Mouse (Mus musculus) kidney, embryonic 14.5 days (tissue): ENCODE measurements around the gene Olfml2b. TPM values are rescaled to one million over a fixed set of nuclear protein-coding genes. Genes with fewer than 3 reads are reported as not detected.

Experiments used
- ATAC-seq: fragments of 200-750 bp; cut with Nextera tagmentation; 2 replicates; pipeline ENCODE4 v1.8.0; 2017; ENCODE audit warnings: moderate number of reproducible peaks, mild to moderate bottlenecking, moderate TSS enrichment, moderate library complexity; ENCODE audit not compliant: low FRiP score, low TSS enrichment
- H3K27ac ChIP-seq: fragments of 300-500 bp; sonication (generic); 2 replicates; pipeline ENCODE4 v1.5.1; 2014; ENCODE audit warnings: low read depth, mild to moderate bottlenecking, low read length, moderate library complexity, mixed read lengths
- H3K27me3 ChIP-seq: fragments of 300-500 bp; sonication (generic); 2 replicates; pipeline ENCODE4 v1.6.1; 2014; ENCODE audit warnings: mild to moderate bottlenecking, low read length; ENCODE audit not compliant: control insufficient read depth, insufficient read depth
- H3K36me3 ChIP-seq: fragments of 300-500 bp; sonication (generic); 2 replicates; pipeline ENCODE4 v1.6.1; 2014; ENCODE audit warnings: low read length, mixed read lengths; ENCODE audit not compliant: control insufficient read depth, insufficient read depth
- H3K4me1 ChIP-seq: fragments of 300-500 bp; sonication (generic); 2 replicates; pipeline ENCODE4 v1.6.1; 2014; ENCODE audit warnings: low read length, mixed read lengths; ENCODE audit not compliant: control insufficient read depth, insufficient read depth
- H3K4me2 ChIP-seq: fragments of 300-500 bp; sonication (generic); replicated peaks from 2 replicates; pipeline ENCODE4 v1.6.1; 2014; ENCODE audit warnings: low read depth, mild to moderate bottlenecking, low read length
- H3K4me3 ChIP-seq: fragments of 300-500 bp; sonication (generic); 2 replicates; pipeline ENCODE4 v1.5.1; 2014; ENCODE audit warnings: mild to moderate bottlenecking, low read length
- H3K9ac ChIP-seq: fragments of 300-500 bp; sonication (generic); 2 replicates; pipeline ENCODE4 v1.6.1; 2014; ENCODE audit warnings: low read depth, mild to moderate bottlenecking, low read length, moderate library complexity
- H3K9me3 ChIP-seq: fragments of 300-500 bp; sonication (generic); 2 replicates; pipeline ENCODE4 v1.6.1; 2016; ENCODE audit warnings: low read length; ENCODE audit not compliant: control insufficient read depth
- WGBS: fragments of 180-500 bp; shearing (Covaris S2); extraction: QIAGEN DNeasy Blood & Tissue Kit; methylation state at CpG from one replicate; pipeline ENCODE4 v1.1.7; 2014; 5-methylcytosine and 5-hydroxymethylcytosine counted together
- polyA plus RNA-seq: library from polyadenylated mRNA; unstranded; fragments of >200 nt; fragmentation: Nextera tagmentation; extraction: Ambion mirVana; gene quantifications from 2 replicates; pipeline ENCODE4 v1.2.1, GENCODE M21; 2014

Olfml2b gene
- polyA plus RNA-seq, 1 experiment from 2014 or later, result 6.0 TPM

GRCm38 (mm10) chr1:170611631-170612030 is 32.7 kb upstream of the Olfml2b start:
- H3K27ac ChIP-seq, result no peak overlapping the region
- H3K27me3 ChIP-seq, result no peaks in the 10 kb centered on the region
- no peaks in the 10 kb centered on the region for H3K36me3 ChIP-seq
- WGBS, result 82% methylated on average over 3 of the region's 3 CpGs
- no peaks in the 10 kb centered on the region for H3K4me1 ChIP-seq
- H3K9ac ChIP-seq, result no peak overlapping the region
- ATAC-seq, result no peak
- no peaks in the 10 kb centered on the region for H3K9me3 ChIP-seq
- no peak overlapping the region for H3K4me3 ChIP-seq
- H3K4me2 ChIP-seq, result no peak overlapping the region

GRCm38 (mm10) chr1:170612968-170613872 is 31.1 kb upstream of the Olfml2b start:
- Histone ChIP-seq H3K27me3 (no peaks in the 10 kb centered on the region), H3K4me2 (no peak overlapping the region), H3K9me3 (no peaks in the 10 kb centered on the region), H3K4me3 (no peak overlapping the region), H3K4me1 (no peaks in the 10 kb centered on the region), H3K27ac (no peak overlapping the region), H3K9ac (no peak overlapping the region), H3K36me3 (no peaks in the 10 kb centered on the region)
- WGBS, result 59% methylated on average over 18 of the region's 18 CpGs
- peak; percentile 88 for ATAC-seq

DNA sequence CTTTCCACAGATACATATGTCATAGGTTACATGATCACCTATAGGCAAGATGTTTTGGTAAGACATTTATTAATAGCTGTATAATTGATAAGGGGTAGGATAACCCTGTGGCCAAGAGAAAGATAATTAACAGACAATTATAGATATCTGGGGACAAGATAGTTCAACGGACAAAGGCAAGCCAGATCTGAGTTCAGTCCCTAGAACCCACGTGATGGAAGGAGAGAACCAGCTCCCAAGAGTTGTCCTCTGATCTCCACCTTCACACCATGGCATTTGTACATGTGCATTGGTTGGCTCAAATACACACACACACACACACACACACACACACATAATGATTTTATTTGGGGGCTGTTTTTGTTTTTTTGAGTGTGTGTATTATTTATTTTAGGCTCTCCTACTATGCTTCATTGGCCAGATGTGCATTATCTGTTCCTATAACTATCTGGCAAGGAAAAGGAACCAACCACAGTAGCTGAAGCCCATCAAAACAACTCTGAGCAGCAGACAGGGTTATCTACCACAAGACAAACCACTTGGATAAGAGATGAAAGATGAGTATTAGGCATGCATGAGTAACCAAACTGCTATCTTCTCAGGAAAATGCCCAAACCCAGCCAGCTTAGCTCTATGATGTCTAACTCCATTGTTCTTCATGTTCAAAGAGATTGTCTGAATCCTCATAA is 24.5 kb upstream of the Olfml2b start:
- 81% methylated on average over 2 of the region's 2 CpGs for WGBS
- H3K27ac ChIP-seq, result no peak overlapping the region
- H3K4me2 ChIP-seq, result no peak overlapping the region
- no peaks in the 10 kb centered on the region for H3K4me1 ChIP-seq
- no peak overlapping the region for H3K9ac ChIP-seq
- no peaks in the 10 kb centered on the region for H3K27me3 ChIP-seq
- no peak overlapping the region for H3K4me3 ChIP-seq
- H3K36me3 ChIP-seq, result no peaks in the 10 kb centered on the region
- peaks cover 5% of the 10 kb centered on the region for H3K9me3 ChIP-seq
- no peak for ATAC-seq

DNA sequence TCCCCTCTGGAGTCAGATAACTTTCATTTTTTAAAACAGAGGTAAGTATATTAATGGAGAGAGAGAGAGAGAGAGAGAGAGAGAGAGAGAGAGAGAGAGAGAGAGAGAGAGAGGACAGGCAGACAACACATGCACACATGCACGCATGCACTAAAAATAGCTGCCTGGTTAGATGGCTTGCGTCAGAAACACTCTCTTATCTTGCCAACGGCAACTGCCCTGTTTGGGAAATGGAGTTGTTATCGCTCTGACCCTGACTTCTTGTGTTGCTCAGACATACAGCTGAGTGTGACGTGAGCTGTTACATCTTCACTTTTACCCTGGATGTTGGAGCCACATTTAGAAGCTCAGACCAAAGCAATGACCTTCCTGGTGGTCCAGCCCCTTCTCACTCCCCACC is 21.4 kb upstream of the Olfml2b start:
- Histone ChIP-seq H3K36me3 (no peaks in the 10 kb centered on the region), H3K9ac (no peak overlapping the region), H3K4me2 (no peak overlapping the region), H3K4me3 (no peak overlapping the region), H3K27ac (no peak overlapping the region), H3K4me1 (no peaks in the 10 kb centered on the region), H3K9me3 (peaks cover 5% of the 10 kb centered on the region), H3K27me3 (no peaks in the 10 kb centered on the region)
- ATAC-seq, result no peak
- 80% methylated on average over 5 of the region's 5 CpGs for WGBS

DNA sequence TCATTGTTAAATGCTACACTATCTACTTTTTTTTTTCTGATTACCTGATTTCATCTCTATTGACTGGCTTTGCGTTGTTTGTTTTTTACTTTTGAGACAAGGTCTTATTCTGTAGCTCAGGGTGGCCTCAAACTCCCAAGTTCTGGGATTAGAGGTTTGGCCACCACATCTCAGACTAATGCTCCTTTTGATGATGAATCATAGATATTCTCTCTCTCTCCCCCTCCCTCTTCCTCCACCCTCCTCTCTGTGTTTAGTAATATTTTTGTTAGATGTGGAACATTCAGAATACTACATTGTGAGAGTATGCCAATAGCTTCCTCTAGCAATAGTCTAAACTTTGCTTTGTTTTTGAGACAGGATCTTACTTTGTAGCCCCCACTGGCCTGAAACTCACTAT is 20.9 kb upstream of the Olfml2b start:
- Histone ChIP-seq H3K27ac (no peak overlapping the region), H3K4me1 (no peaks in the 10 kb centered on the region), H3K27me3 (no peaks in the 10 kb centered on the region), H3K9me3 (peaks cover 7% of the 10 kb centered on the region), H3K9ac (no peak overlapping the region), H3K36me3 (no peaks in the 10 kb centered on the region), H3K4me2 (no peak overlapping the region), H3K4me3 (no peak overlapping the region)
- no peak for ATAC-seq
- 96% methylated on average over 1 of the region's 1 CpGs for WGBS

DNA sequence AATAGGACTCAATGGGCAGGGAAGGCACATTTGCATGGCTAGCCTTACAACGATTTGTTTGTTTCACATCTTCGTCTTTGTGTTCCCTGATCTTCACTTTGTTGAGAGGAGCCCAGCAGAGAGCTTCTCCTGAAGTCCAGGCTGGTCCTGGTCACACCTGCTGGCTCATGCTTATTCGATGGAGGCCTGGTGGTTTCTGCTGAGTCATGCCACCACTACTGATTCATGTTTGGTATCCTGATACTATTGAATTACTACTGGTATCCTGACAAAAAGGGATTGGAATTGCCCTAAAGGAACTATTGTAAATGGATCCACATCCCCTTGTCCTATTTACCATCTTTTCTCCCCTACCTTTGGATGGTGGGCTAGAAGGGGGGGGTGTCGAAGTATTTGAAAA is 13.8 kb upstream of the Olfml2b start:
- Histone ChIP-seq H3K36me3 (no peaks in the 10 kb centered on the region), H3K4me1 (no peaks in the 10 kb centered on the region), H3K27ac (no peak overlapping the region), H3K27me3 (no peaks in the 10 kb centered on the region), H3K9me3 (peaks cover 2% of the 10 kb centered on the region; the same call in 1 of the 2 replicates), H3K4me3 (no peak overlapping the region), H3K9ac (no peak overlapping the region), H3K4me2 (no peak overlapping the region)
- no peak for ATAC-seq
- WGBS, result 85% methylated on average over 4 of the region's 4 CpGs

DNA sequence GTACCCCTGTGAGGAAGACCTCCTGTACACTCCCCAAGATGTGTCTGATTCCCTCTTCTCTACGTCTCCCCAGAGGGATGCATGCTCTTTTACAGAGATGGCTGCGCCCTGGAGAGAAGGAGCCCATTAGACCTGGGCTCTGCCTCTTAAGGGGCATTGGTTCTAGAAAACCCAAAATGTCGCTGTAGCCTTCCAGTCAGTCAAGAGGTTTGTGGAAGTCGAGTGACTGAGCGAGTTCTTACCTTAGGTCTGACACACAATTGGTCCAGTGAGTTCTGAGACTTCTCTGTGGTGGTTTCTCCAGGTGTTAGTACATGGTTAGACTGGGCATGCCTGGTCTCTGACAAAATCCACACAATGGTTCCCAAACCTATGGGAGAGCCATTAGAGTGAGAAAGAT is 12.8 kb upstream of the Olfml2b start:
- Histone ChIP-seq H3K27me3 (no peaks in the 10 kb centered on the region), H3K9me3 (peaks cover 2% of the 10 kb centered on the region; the same call in 1 of the 2 replicates), H3K4me1 (no peaks in the 10 kb centered on the region), H3K9ac (no peak overlapping the region), H3K4me3 (no peak overlapping the region), H3K27ac (no peak overlapping the region), H3K36me3 (no peaks in the 10 kb centered on the region), H3K4me2 (no peak overlapping the region)
- WGBS, result 91% methylated on average over 5 of the region's 5 CpGs
- ATAC-seq, result no peak

- no peaks in the 10 kb centered on the region for H3K36me3 ChIP-seq
- 14% methylated on average over 3 of the region's 3 CpGs for WGBS
- no peak overlapping the region for H3K4me3 ChIP-seq
- peak; percentile 66; the same call in 1 of the 2 replicates for ATAC-seq
- no peaks in the 10 kb centered on the region for H3K4me1 ChIP-seq
- H3K9me3 ChIP-seq, result peaks cover 2% of the 10 kb centered on the region; the same call in 1 of the 2 replicates
- H3K9ac ChIP-seq, result no peak overlapping the region
- no peaks in the 10 kb centered on the region for H3K27me3 ChIP-seq
- H3K4me2 ChIP-seq, result no peak overlapping the region
- no peak overlapping the region for H3K27ac ChIP-seq
These were observed 11.9 kb upstream of the Olfml2b start for GRCm38 (mm10) chr1:170632385-170632784.

- Histone ChIP-seq H3K4me3 (no peak overlapping the region), H3K27me3 (no peaks in the 10 kb centered on the region), H3K36me3 (no peaks in the 10 kb centered on the region), H3K4me1 (no peaks in the 10 kb centered on the region), H3K9me3 (peaks cover 2% of the 10 kb centered on the region; the same call in 1 of the 2 replicates), H3K27ac (no peak overlapping the region), H3K9ac (no peak overlapping the region), H3K4me2 (no peak overlapping the region)
- no peak; the same call in 1 of the 2 replicates for ATAC-seq
- 77% methylated on average over 4 of the region's 4 CpGs for WGBS
These were observed 11.5 kb upstream of the Olfml2b start for GRCm38 (mm10) chr1:170632856-170633255.
